Mouse (Mus musculus): ENCODE measurements at regions not wholly inside any gene's neighbourhood (a gene's known extent, or its start where the extent isn't known, plus 50 kb on each side); places are given as distances from the start of the nearest gene placed in this dataset.

- ATAC-seq (no peak), DNase-seq (ENCODE audit: low read depth, low spot score) (no peak)
- in situ Hi-C loops (cut with MboI; ENCODE audit: low pct_unique_long_range_greater_than_20kb): no loop called here
- peaks cover 47% of the 10 kb centered on the region for H3K27me3 ChIP-seq
- CTCF ChIA-PET: no interaction called here
- POLR2A ChIA-PET: no interaction called here
- no peak for TF ChIP-seq CTCF (IDR thresholded peaks at IDR 0.05)
These were observed 59.0 kb upstream of the Actrt2 start for GRCm38 (mm10) chr4:154726636-154727045.

GRCm38 (mm10) chr4:154727945-154728344 is 60.3 kb upstream of the Actrt2 start:
- in situ Hi-C loops (cut with MboI; ENCODE audit: low pct_unique_long_range_greater_than_20kb): no loop called here

GRCm38 (mm10) chr4:154730646-154731045 is 63.0 kb upstream of the Actrt2 start:
- H3K27me3 ChIP-seq: peaks cover 45% of the 10 kb centered on the region
- no peak for ATAC-seq
- no peak for DNase-seq (ENCODE audit: low read depth, low spot score)
- POLR2A ChIA-PET: no interaction called here
- in situ Hi-C loops (cut with MboI; ENCODE audit: low pct_unique_long_range_greater_than_20kb): no loop called here
- CTCF ChIA-PET: no interaction called here
- no peak for TF ChIP-seq CTCF (IDR thresholded peaks at IDR 0.05)

More at GRCm38 (mm10) chr4:154727945-154728344, 60.3 kb upstream of the Actrt2 start:
- ATAC-seq (no peak), DNase-seq (ENCODE audit: low read depth, low spot score) (no peak)
- peaks cover 47% of the 10 kb centered on the region for H3K27me3 ChIP-seq
- POLR2A ChIA-PET: no interaction called here
- no peak for TF ChIP-seq CTCF (IDR thresholded peaks at IDR 0.05)
- CTCF ChIA-PET: no interaction called here

GRCm38 (mm10) chr4:154731345-154731744 is 63.7 kb upstream of the Actrt2 start:
- CTCF ChIA-PET: no interaction called here

GRCm38 (mm10) chr4:154736071-154736470 is 68.4 kb upstream of the Actrt2 start:
- ChIA-PET CTCF (no interaction called here), POLR2A (no interaction called here)
- ATAC-seq (no peak), DNase-seq (ENCODE audit: low read depth, low spot score) (no peak)
- peaks cover 47% of the 10 kb centered on the region for H3K27me3 ChIP-seq
- in situ Hi-C loops (cut with MboI; ENCODE audit: low pct_unique_long_range_greater_than_20kb): no loop called here
- TF ChIP-seq CTCF (IDR thresholded peaks at IDR 0.05): no peak

More at GRCm38 (mm10) chr4:154731345-154731744, 63.7 kb upstream of the Actrt2 start:
- in situ Hi-C loops (cut with MboI; ENCODE audit: low pct_unique_long_range_greater_than_20kb): no loop called here
- TF ChIP-seq CTCF (IDR thresholded peaks at IDR 0.05): no peak
- peaks cover 51% of the 10 kb centered on the region for H3K27me3 ChIP-seq
- DNase-seq (ENCODE audit: low read depth, low spot score): no peak
- ATAC-seq: no peak
- POLR2A ChIA-PET: interaction anchor here (1.1 kb wide), 1 partner anchor 10 kb away, joined by 3 read pairs; no protein-coding TSS in a partner anchor

- peaks cover 62% of the 10 kb centered on the region for H3K27me3 ChIP-seq
- ChIA-PET CTCF (no interaction called here), POLR2A (interaction anchor here (1.0 kb wide), 1 partner anchor 10 kb away, joined by 3 read pairs; no protein-coding TSS in a partner anchor)
- in situ Hi-C loops (cut with MboI; ENCODE audit: low pct_unique_long_range_greater_than_20kb): no loop called here
- no peak for ATAC-seq
- TF ChIP-seq CTCF (IDR thresholded peaks at IDR 0.05): no peak
- DNase-seq (ENCODE audit: low read depth, low spot score): no peak
These were observed 73.6 kb upstream of the Actrt2 start for GRCm38 (mm10) chr4:154741123-154741890.

GRCm38 (mm10) chr4:154746323-154747005 is 78.8 kb upstream of the Actrt2 start:
- ChIA-PET POLR2A (no interaction called here), CTCF (no interaction called here)
- no peak for ATAC-seq
- DNase-seq (ENCODE audit: low read depth, low spot score): no peak
- in situ Hi-C loops (cut with MboI; ENCODE audit: low pct_unique_long_range_greater_than_20kb): no loop called here
- H3K27me3 ChIP-seq: peaks cover 68% of the 10 kb centered on the region
- TF ChIP-seq CTCF (IDR thresholded peaks at IDR 0.05): no peak

GRCm38 (mm10) chr4:154747006-154747343 is 79.3 kb upstream of the Actrt2 start:
- ChIA-PET POLR2A (no interaction called here), CTCF (no interaction called here)
- no peak for TF ChIP-seq CTCF (IDR thresholded peaks at IDR 0.05)
- in situ Hi-C loops (cut with MboI; ENCODE audit: low pct_unique_long_range_greater_than_20kb): no loop called here
- H3K27me3 ChIP-seq: peaks cover 68% of the 10 kb centered on the region
- ATAC-seq (no peak), DNase-seq (ENCODE audit: low read depth, low spot score) (no peak)

- ATAC-seq (no peak), DNase-seq (ENCODE audit: low read depth, low spot score) (no peak)
- H3K27me3 ChIP-seq: peaks cover 73% of the 10 kb centered on the region
- ChIA-PET POLR2A (no interaction called here), CTCF (interaction anchor here (1.3 kb wide), 1 partner anchor 9 kb away, joined by 4 read pairs; no protein-coding TSS in a partner anchor)
- in situ Hi-C loops (cut with MboI; ENCODE audit: low pct_unique_long_range_greater_than_20kb): no loop called here
- TF ChIP-seq CTCF (IDR thresholded peaks at IDR 0.05): no peak
These were observed 81.5 kb upstream of the Actrt2 start for GRCm38 (mm10) chr4:154749160-154749559.

GRCm38 (mm10) chr4:154749996-154750395 is 82.3 kb upstream of the Actrt2 start:
- TF ChIP-seq CTCF (IDR thresholded peaks at IDR 0.05): no peak
- ATAC-seq: no peak
- CTCF ChIA-PET: no interaction called here

GRCm38 (mm10) chr4:154750440-154751107 is 82.9 kb upstream of the Actrt2 start:
- H3K27me3 ChIP-seq: peaks cover 71% of the 10 kb centered on the region
- ATAC-seq (no peak), DNase-seq (ENCODE audit: low read depth, low spot score) (no peak)
- CTCF ChIA-PET: no interaction called here
- POLR2A ChIA-PET: no interaction called here
- in situ Hi-C loops (cut with MboI; ENCODE audit: low pct_unique_long_range_greater_than_20kb): no loop called here
- TF ChIP-seq CTCF (IDR thresholded peaks at IDR 0.05): no peak

More at GRCm38 (mm10) chr4:154749996-154750395, 82.3 kb upstream of the Actrt2 start:
- H3K27me3 ChIP-seq: peaks cover 76% of the 10 kb centered on the region
- in situ Hi-C loops (cut with MboI; ENCODE audit: low pct_unique_long_range_greater_than_20kb): no loop called here
- no peak for DNase-seq (ENCODE audit: low read depth, low spot score)
- POLR2A ChIA-PET: no interaction called here

All from Patski (cell line).